Mouse (Mus musculus) heart, embryonic 15.5 days (tissue): ENCODE results near the gene Btbd16. TPM values are rescaled to one million over a fixed set of nuclear protein-coding genes. Genes with fewer than 3 reads are reported as not detected.

Source experiments
- ATAC-seq: fragments of 200-750 bp; cut with Nextera tagmentation; replicated peaks from 2 replicates; pipeline ENCODE4 v1.8.0; 2017; ENCODE audit warnings: low read depth, moderate TSS enrichment; ENCODE audit not compliant: insufficient number of reproducible peaks, insufficient read depth, low FRiP score
- H3K27ac ChIP-seq: fragments of 300-500 bp; sonication (generic); 2 replicates; pipeline ENCODE4 v1.5.1; 2015; ENCODE audit warnings: mild to moderate bottlenecking, inconsistent platforms
- H3K27me3 ChIP-seq: fragments of 300-500 bp; sonication (generic); 2 replicates; pipeline ENCODE4 v1.6.1; 2015; ENCODE audit warnings: inconsistent platforms
- H3K36me3 ChIP-seq: fragments of 300-500 bp; sonication (generic); 2 replicates; pipeline ENCODE4 v1.6.1; 2015; ENCODE audit warnings: mild to moderate bottlenecking, inconsistent platforms
- H3K4me1 ChIP-seq: fragments of 300-500 bp; sonication (generic); replicated peaks from 2 replicates; pipeline ENCODE4 v1.6.1; 2015; ENCODE audit warnings: inconsistent platforms
- H3K4me2 ChIP-seq: fragments of 300-500 bp; sonication (generic); 2 replicates; pipeline ENCODE4 v1.6.1; 2015; ENCODE audit warnings: inconsistent platforms, mild to moderate bottlenecking, moderate library complexity
- H3K4me3 ChIP-seq: fragments of 300-500 bp; sonication (generic); 2 replicates; pipeline ENCODE4 v1.5.1; 2015; ENCODE audit warnings: mild to moderate bottlenecking, inconsistent platforms
- H3K9ac ChIP-seq: fragments of 300-500 bp; sonication (generic); 2 replicates; pipeline ENCODE4 v1.6.1; 2015; ENCODE audit warnings: mild to moderate bottlenecking, inconsistent platforms
- H3K9me3 ChIP-seq: fragments of 300-500 bp; sonication (generic); replicated peaks from 2 replicates; pipeline ENCODE4 v1.6.1; 2016; ENCODE audit warnings: inconsistent platforms
- WGBS: fragments of 180-500 bp; shearing (Covaris S2); methylation state at CpG from one replicate; pipeline ENCODE4 v1.1.7; 2015; ENCODE audit warnings: mixed read lengths; 5-methylcytosine and 5-hydroxymethylcytosine counted together
- polyA plus RNA-seq: library from polyadenylated mRNA; unstranded; fragments of >200 nt; fragmentation: Nextera tagmentation; extraction: Ambion mirVana; gene quantifications from 2 replicates; pipeline ENCODE4 v1.2.1, GENCODE M21; 2015

Gene Btbd16
- polyA plus RNA-seq, 1 experiment from 2014 or later, result 0.09 TPM

GRCm38 (mm10) chr7:130750752-130751490 lies 22.9 kb upstream of the Btbd16 start:
- H3K4me2 ChIP-seq, result no peak overlapping the region
- H3K27ac ChIP-seq, result no peak overlapping the region
- H3K4me3 ChIP-seq, result no peak overlapping the region
- ATAC-seq, result no peak
- H3K4me1 ChIP-seq, result peaks cover 27% of the 10 kb centered on the region
- H3K9me3 ChIP-seq, result no peaks in the 10 kb centered on the region
- H3K9ac ChIP-seq, result no peak overlapping the region
- no peaks in the 10 kb centered on the region for H3K27me3 ChIP-seq
- H3K36me3 ChIP-seq, result peaks cover 25% of the 10 kb centered on the region
- WGBS, result 46% methylated on average over 17 of the region's 17 CpGs

GRCm38 (mm10) chr7:130751678-130752077 lies 22.2 kb upstream of the Btbd16 start:
- H3K9me3 ChIP-seq, result no peaks in the 10 kb centered on the region
- no peaks in the 10 kb centered on the region for H3K27me3 ChIP-seq
- H3K4me2 ChIP-seq, result no peak overlapping the region
- ATAC-seq, result no peak
- WGBS, result 81% methylated on average over 9 of the region's 9 CpGs
- no peak overlapping the region for H3K9ac ChIP-seq
- H3K36me3 ChIP-seq, result peaks cover 19% of the 10 kb centered on the region
- peaks cover 35% of the 10 kb centered on the region for H3K4me1 ChIP-seq
- no peak overlapping the region for H3K4me3 ChIP-seq
- H3K27ac ChIP-seq, result no peak overlapping the region

- H3K9me3 ChIP-seq, result no peaks in the 10 kb centered on the region
- ATAC-seq, result 0 out of 2 replicates have a peak, but pooled peaks have one; percentile 36
- 76% methylated on average over 2 of the region's 2 CpGs for WGBS
- peaks cover 35% of the 10 kb centered on the region for H3K36me3 ChIP-seq
- peaks cover 40% of the 10 kb centered on the region for H3K4me1 ChIP-seq
- H3K27ac ChIP-seq, result peak overlapping the region; percentile 75; the same call in 1 of the 2 replicates
- no peak overlapping the region for H3K9ac ChIP-seq
- H3K4me3 ChIP-seq, result no peak overlapping the region
- no peaks in the 10 kb centered on the region for H3K27me3 ChIP-seq
- no peak overlapping the region for H3K4me2 ChIP-seq
These were observed 19.1 kb upstream of the Btbd16 start for GRCm38 (mm10) chr7:130754790-130755189.

- no peak overlapping the region for H3K4me3 ChIP-seq
- peak overlapping the region; percentile 75 for H3K27ac ChIP-seq
- no peaks in the 10 kb centered on the region for H3K27me3 ChIP-seq
- no peaks in the 10 kb centered on the region for H3K9me3 ChIP-seq
- WGBS, result 45% methylated on average over 7 of the region's 7 CpGs
- H3K4me1 ChIP-seq, result peaks cover 27% of the 10 kb centered on the region
- peaks cover 48% of the 10 kb centered on the region for H3K36me3 ChIP-seq
- H3K4me2 ChIP-seq, result no peak overlapping the region
- no peak overlapping the region for H3K9ac ChIP-seq
- ATAC-seq, result peak; percentile 36; the same call in 1 of the 2 replicates
These were observed 17.5 kb upstream of the Btbd16 start for GRCm38 (mm10) chr7:130756343-130756835.

- H3K36me3 ChIP-seq, result peaks cover 40% of the 10 kb centered on the region; the same call in 1 of the 2 replicates
- no peak overlapping the region for H3K9ac ChIP-seq
- H3K27me3 ChIP-seq, result no peaks in the 10 kb centered on the region
- H3K4me1 ChIP-seq, result peaks cover 30% of the 10 kb centered on the region
- no peak for ATAC-seq
- no peak overlapping the region for H3K4me3 ChIP-seq
- H3K27ac ChIP-seq, result no peak overlapping the region
- H3K4me2 ChIP-seq, result no peak overlapping the region
- WGBS, result 79% methylated on average over 11 of the region's 11 CpGs
- no peaks in the 10 kb centered on the region for H3K9me3 ChIP-seq
These were observed 16.5 kb upstream of the Btbd16 start for GRCm38 (mm10) chr7:130757326-130757865.

GRCm38 (mm10) chr7:130762071-130762897 lies 11.6 kb upstream of the Btbd16 start:
- 30% methylated on average over 17 of the region's 17 CpGs for WGBS
- Histone ChIP-seq H3K9me3 (no peaks in the 10 kb centered on the region), H3K4me2 (no peak overlapping the region), H3K4me3 (no peak overlapping the region), H3K4me1 (peaks cover 11% of the 10 kb centered on the region), H3K36me3 (peaks cover 43% of the 10 kb centered on the region), H3K27ac (peak overlapping the region; percentile 43), H3K9ac (no peak overlapping the region), H3K27me3 (no peaks in the 10 kb centered on the region)
- peak; percentile 60 for ATAC-seq

- Histone ChIP-seq H3K9me3 (no peaks in the 10 kb centered on the region), H3K4me3 (no peak overlapping the region), H3K4me2 (no peak overlapping the region), H3K27ac (no peak overlapping the region), H3K27me3 (no peaks in the 10 kb centered on the region), H3K4me1 (peaks cover 10% of the 10 kb centered on the region), H3K36me3 (peaks cover 37% of the 10 kb centered on the region), H3K9ac (no peak overlapping the region)
- ATAC-seq, result no peak
- 94% methylated on average over 17 of the region's 17 CpGs for WGBS
These were observed 9.7 kb upstream of the Btbd16 start for GRCm38 (mm10) chr7:130764160-130764559.

GRCm38 (mm10) chr7:130766411-130767170 lies 7.3 kb upstream of the Btbd16 start:
- 59% methylated on average over 30 of the region's 30 CpGs for WGBS
- no peak for ATAC-seq
- H3K4me3 ChIP-seq, result no peak overlapping the region
- no peak overlapping the region for H3K9ac ChIP-seq
- no peak overlapping the region for H3K27ac ChIP-seq
- H3K36me3 ChIP-seq, result peaks cover 18% of the 10 kb centered on the region
- no peaks in the 10 kb centered on the region for H3K27me3 ChIP-seq
- peaks cover 10% of the 10 kb centered on the region for H3K4me1 ChIP-seq
- peak overlapping the region; percentile 26; the same call in 1 of the 2 replicates for H3K4me2 ChIP-seq
- no peaks in the 10 kb centered on the region for H3K9me3 ChIP-seq

GRCm38 (mm10) chr7:130768151-130768550 lies 5.7 kb upstream of the Btbd16 start:
- Histone ChIP-seq H3K27me3 (no peaks in the 10 kb centered on the region), H3K4me2 (no peak overlapping the region), H3K4me3 (no peak overlapping the region), H3K4me1 (0 out of 2 replicates have a peak, but pooled peaks cover 5% of the 10 kb centered on the region), H3K9me3 (no peaks in the 10 kb centered on the region), H3K36me3 (peaks cover 18% of the 10 kb centered on the region), H3K27ac (no peak overlapping the region), H3K9ac (no peak overlapping the region)
- no peak for ATAC-seq
- 89% methylated on average over 4 of the region's 4 CpGs for WGBS

GRCm38 (mm10) chr7:130770707-130771106 lies 3.2 kb upstream of the Btbd16 start:
- Histone ChIP-seq H3K9ac (no peak overlapping the region), H3K4me3 (no peak overlapping the region), H3K4me2 (no peak overlapping the region), H3K36me3 (peaks cover under 1% of the 10 kb centered on the region; the same call in 1 of the 2 replicates), H3K9me3 (no peaks in the 10 kb centered on the region), H3K4me1 (peaks cover 17% of the 10 kb centered on the region), H3K27ac (no peak overlapping the region), H3K27me3 (no peaks in the 10 kb centered on the region)
- ATAC-seq, result 0 out of 2 replicates have a peak, but pooled peaks have one; percentile 7
- 23% methylated on average over 3 of the region's 3 CpGs for WGBS
